Mouse (Mus musculus): ENCODE results near the gene Stox1. TPM values are rescaled to one million over a fixed set of nuclear protein-coding genes. Genes with fewer than 3 reads are reported as not detected.

The Stox1 gene
- total RNA-seq, 1 experiment from 2014 or later, result 1.7 TPM

DNA sequence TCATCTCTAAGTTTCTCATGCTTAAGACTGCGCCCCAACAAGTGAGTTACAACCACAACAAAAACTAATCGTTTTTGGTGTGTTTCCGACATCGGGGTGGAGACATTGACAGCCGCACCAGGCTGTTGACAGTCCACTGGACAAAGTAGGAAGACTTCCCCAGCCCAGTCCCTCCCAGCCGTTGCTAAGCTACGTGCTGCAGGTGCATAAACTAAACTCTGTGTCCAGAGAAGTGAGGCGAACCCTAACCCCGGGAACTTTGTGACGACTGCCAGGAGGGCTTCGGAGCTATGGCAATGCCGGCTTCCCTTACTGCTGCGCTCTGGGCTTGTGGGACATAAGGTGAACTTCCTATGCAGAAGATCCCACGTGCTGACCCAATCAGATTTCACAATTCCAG, 56.7 kb downstream of the Stox1 start:
- no peak for ATAC-seq (ENCODE audit: extremely low read depth, insufficient number of reproducible peaks, low FRiP score, poor library complexity, severe bottlenecking)

DNA sequence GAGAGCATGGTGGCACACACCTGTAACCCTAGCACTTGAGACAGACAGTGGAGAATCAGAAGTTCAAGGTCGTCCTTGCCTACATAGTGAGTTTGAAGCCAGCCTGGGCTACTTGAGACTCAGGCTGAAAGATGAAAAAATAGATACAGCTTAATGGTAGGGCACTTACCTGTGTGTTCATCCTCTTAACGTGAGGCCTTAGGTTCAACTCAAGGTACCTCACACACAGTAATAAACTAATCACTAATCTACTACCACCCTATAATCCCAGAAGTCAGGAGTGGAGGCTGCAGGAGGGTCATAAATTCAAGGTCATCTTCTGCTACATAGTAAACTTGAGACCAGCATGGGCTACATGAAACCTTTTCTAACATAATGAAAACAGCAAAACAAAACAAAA, 57.5 kb downstream of the Stox1 start:
- no peak for ATAC-seq (ENCODE audit: extremely low read depth, insufficient number of reproducible peaks, low FRiP score, poor library complexity, severe bottlenecking)

DNA sequence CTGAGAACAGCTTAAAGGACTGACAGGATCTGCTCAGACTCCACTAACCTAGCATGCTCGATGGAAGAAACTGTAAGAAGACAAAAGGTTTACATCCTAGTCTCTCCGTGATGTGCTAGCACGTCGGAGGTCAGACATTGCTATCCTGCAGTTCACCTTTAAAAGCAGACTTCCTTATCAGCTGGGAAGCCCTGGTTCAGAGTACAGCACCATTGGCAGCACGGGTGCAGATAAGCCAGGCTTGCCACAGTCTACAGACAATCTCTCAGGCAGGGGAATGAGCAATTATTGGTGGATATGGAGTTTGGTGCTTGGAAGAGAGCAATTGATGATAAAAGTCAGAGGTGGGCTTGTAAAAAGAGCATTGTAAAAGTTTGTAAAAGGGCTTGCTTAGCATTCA, 57.9 kb downstream of the Stox1 start:
- no peak for ATAC-seq (ENCODE audit: extremely low read depth, insufficient number of reproducible peaks, low FRiP score, poor library complexity, severe bottlenecking)

DNA sequence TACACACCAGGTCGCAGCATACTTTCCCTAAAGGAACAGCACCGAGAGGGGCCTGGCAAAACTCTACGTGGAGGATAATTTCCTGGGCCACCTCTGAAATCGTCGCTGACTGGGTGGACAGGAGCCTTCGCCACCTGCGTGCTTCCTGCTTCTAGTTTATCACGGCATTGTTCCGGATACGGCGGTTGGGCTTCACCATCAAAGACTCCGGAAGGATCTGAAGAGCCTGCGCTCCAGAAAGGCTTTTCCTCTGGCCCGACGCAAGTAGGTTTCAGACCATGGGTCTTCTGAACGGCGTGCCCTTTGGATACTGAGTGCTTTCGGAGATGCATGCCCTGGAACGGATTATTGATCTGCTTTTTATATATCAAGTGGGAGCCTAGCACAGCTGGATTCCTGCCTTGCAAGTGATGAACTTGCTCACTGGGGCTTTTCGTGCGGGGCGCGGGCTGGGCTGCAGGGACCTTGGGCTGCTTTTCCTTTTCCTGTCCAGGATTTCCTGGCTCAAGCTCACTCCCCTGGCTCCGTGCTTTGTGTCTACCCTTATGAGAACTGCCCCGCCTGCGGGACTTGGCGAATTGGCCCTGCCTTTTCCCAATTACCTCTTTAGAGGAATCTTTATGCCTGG, 60.9 kb downstream of the Stox1 start:
- peak; percentile 42; the same call in 1 of the 2 replicates for ATAC-seq (ENCODE audit: extremely low read depth, insufficient number of reproducible peaks, low FRiP score, poor library complexity, severe bottlenecking)

DNA sequence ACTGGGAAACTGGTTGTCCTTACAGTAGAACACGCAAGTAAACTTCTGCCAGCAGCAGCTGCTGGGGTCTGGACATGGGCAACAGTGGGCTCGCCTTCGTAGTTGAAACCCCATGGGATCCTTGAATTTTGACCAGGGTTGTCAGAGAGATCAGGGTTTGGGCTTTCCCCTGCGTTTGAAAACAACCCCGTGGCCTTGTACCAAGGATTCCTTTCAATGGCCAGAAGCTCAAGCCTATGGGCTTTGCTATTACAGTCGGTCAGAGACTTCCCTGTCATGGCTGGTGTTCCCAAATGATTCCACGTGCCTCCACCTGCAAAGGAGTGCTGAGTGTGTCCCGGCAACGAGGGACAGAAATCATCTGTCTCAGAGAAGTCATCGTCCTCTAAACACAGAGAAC, 61.8 kb downstream of the Stox1 start:
- ATAC-seq (ENCODE audit: extremely low read depth, insufficient number of reproducible peaks, low FRiP score, poor library complexity, severe bottlenecking), result no peak

DNA sequence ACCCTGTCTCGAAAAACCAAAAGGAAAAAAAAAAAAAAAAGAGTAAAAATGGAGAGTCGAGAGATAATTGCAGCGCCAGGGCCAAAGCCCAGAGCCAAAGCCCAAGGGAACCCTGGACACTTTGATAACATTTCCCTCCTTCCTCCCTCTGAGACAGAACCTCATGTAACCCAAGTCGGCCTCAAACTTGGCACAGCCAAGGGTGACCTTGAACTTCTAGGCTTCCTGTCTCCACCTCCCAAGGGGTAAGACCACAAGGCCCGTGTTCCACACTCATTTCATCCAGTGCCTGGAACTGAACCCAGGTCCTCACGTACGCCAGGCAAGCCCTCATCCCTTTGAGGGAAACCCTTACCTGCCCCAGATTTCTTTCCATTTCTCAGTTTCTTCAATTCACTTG, 69.2 kb downstream of the Stox1 start:
- ATAC-seq (ENCODE audit: extremely low read depth, insufficient number of reproducible peaks, low FRiP score, poor library complexity, severe bottlenecking), result no peak

DNA sequence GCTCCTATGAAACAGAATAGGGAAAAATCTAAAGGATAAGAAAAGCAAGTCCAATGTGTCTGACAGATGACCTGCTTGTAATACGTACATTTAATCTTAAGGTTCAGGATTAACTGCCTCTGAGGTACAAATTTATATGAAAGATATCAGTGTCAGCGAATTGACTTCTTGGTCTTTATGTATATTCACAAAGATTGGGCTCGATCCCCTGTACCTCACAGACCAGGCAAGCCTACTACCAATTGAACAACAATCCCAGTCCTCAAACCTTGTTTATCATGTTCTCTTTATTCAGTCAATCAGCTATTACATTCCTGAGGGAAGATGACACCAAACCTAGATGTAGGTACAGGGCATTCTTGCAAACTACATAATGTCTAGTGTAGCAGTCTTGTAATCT, 74.0 kb downstream of the Stox1 start:
- no peak for ATAC-seq (ENCODE audit: extremely low read depth, insufficient number of reproducible peaks, low FRiP score, poor library complexity, severe bottlenecking)

DNA sequence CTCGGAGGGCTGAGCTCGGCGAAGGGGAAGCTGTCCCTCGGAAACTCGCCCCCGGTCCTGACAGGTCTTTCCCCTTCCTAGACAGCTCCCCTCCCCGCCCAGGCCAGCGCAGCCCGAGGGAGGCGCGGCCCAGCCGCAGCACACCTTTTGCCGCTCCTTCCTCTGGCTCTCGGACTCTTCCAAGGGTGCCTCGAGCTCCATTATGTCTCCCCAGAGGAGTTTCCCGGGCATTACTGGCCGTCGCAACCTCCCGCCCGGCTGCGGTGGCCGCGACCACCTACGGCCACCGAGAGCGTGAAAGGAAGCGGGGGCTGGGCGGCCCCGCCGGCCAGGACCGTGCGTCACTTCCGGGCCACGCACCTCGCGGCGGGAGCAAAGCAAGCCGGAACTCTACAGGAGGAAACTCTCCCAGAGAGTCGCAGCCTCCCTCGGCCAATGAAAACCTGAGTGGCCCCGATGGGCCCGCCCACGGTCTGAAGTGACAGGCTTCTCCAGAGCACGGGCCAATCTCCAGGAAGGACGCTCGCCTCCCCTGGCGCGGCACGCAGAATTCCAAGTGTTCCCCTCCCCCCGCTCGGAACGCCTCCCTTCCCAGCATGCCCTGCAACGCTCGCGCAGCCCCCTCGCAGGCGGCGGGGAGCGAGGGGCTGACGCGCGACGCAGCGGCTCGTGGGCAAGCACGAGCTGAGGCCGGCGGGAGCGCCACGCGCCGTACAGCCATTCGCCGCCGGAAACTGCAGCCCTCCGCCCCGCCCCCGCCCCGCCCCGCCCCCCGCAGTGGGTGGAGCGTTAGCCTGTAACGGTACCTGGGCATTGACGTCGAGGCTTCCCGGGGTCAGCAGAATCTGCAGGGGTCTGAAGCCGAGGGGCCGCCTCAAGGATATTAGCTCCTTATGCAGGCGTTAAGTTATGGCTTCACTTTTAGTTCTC, 74.8 kb downstream of the Stox1 start, which contains the start of gene Ddx50:
Gene Ddx50 (minus strand): TSS at position 338 of the 930 bp plus-strand sequence.
- ATAC-seq (ENCODE audit: extremely low read depth, insufficient number of reproducible peaks, low FRiP score, poor library complexity, severe bottlenecking), result peak; percentile 99

DNA sequence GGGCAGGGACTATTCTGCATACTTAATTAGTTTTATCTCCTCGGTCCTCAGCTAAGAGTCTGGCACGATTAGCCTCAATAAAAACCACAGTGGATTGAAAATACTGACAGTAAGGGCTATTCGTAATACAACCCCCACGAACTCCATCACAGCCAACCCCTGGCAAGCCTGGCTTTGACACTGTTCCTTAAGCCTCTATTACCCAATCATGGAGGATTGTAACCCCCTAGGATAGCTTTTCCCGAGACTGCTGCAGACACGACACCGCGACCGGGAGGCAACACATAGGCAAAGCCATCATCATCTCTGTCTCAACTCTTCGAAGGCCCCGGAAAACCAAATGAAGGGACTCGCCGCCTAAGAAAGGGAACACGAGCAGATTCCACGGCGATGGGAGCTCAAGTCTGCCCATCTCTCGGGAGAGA, 75.6 kb downstream of the Stox1 start:
- ATAC-seq (ENCODE audit: extremely low read depth, insufficient number of reproducible peaks, low FRiP score, poor library complexity, severe bottlenecking), result no peak

Other genes starting within 250 kb of the Stox1 start
- gene Vps26a, start 239.3 kb downstream of the Stox1 start, total RNA-seq (2017), result 54.8 and 64.8 TPM in 2 replicates
- gene Srgn, start 198.7 kb downstream of the Stox1 start, total RNA-seq (2017), result 2,014 and 2,052 TPM in 2 replicates
- gene Kif1bp, start 147.7 kb downstream of the Stox1 start, total RNA-seq (2017), result 27.3 and 33.1 TPM in 2 replicates
- 80.7 and 87.6 TPM in 2 replicates for gene Ddx21, start 123.8 kb downstream of the Stox1 start, total RNA-seq (2017)
- gene Ddx50, start 74.9 kb downstream of the Stox1 start, total RNA-seq (2017), result 107 and 116 TPM in 2 replicates
- gene Ccar1, start 66.2 kb upstream of the Stox1 start, total RNA-seq (2017), result 148 and 164 TPM in 2 replicates
- gene Tet1, start 182.9 kb upstream of the Stox1 start, total RNA-seq (2017), result 2.2 and 2.7 TPM in 2 replicates
- gene Slc25a16, start 194.5 kb upstream of the Stox1 start, total RNA-seq (2017), result 18.5 and 19.8 TPM in 2 replicates
- gene Dna2, start 220.9 kb upstream of the Stox1 start, total RNA-seq (2017), result 16.6 and 17.6 TPM in 2 replicates